Mouse (Mus musculus) forebrain, embryonic 15.5 days (tissue): ENCODE results near the gene Riok1. TPM values are rescaled to one million over a fixed set of nuclear protein-coding genes. Genes with fewer than 3 reads are reported as not detected.
A peak's percentile ranks its signal among the peaks of the same experiment; 100 is the strongest.

Experiments
- ATAC-seq: fragments of 200-750 bp; cut with Nextera tagmentation; replicated peaks from 2 replicates; pipeline ENCODE4 v1.8.0; 2017; ENCODE audit warnings: mild to moderate bottlenecking, moderate TSS enrichment, moderate library complexity
- H3K27ac ChIP-seq: fragments of 300-500 bp; sonication (generic); replicated peaks from 2 replicates; pipeline ENCODE4 v1.5.1; 2015; ENCODE audit warnings: mild to moderate bottlenecking, inconsistent platforms
- H3K27me3 ChIP-seq: fragments of 300-500 bp; sonication (generic); 2 replicates; pipeline ENCODE4 v1.6.1; 2015; ENCODE audit warnings: inconsistent platforms
- H3K36me3 ChIP-seq: fragments of 300-500 bp; sonication (generic); 2 replicates; pipeline ENCODE4 v1.6.1; 2015; ENCODE audit warnings: mild to moderate bottlenecking, inconsistent platforms
- H3K4me1 ChIP-seq: fragments of 300-500 bp; sonication (generic); 2 replicates; pipeline ENCODE4 v1.6.1; 2015; ENCODE audit warnings: inconsistent platforms
- H3K4me2 ChIP-seq: fragments of 300-500 bp; sonication (generic); replicated peaks from 2 replicates; pipeline ENCODE4 v1.6.1; 2015; ENCODE audit warnings: mild to moderate bottlenecking, inconsistent platforms
- H3K4me3 ChIP-seq: fragments of 300-500 bp; sonication (generic); 2 replicates; pipeline ENCODE4 v1.5.1; 2015; ENCODE audit warnings: mild to moderate bottlenecking, inconsistent platforms
- H3K9ac ChIP-seq: fragments of 300-500 bp; sonication (generic); replicated peaks from 2 replicates; pipeline ENCODE4 v1.6.1; 2015; ENCODE audit warnings: mild to moderate bottlenecking, inconsistent platforms
- H3K9me3 ChIP-seq: fragments of 300-500 bp; sonication (generic); 2 replicates; pipeline ENCODE4 v1.6.1; 2016; ENCODE audit warnings: inconsistent platforms
- WGBS: fragments of 180-500 bp; shearing (Covaris S2); methylation state at CpG from one replicate; pipeline ENCODE4 v1.1.7; 2015; ENCODE audit warnings: mixed read lengths; 5-methylcytosine and 5-hydroxymethylcytosine counted together
- polyA plus RNA-seq: library from polyadenylated mRNA; unstranded; fragments of >200 nt; fragmentation: Nextera tagmentation; extraction: Ambion mirVana; gene quantifications from 2 replicates; pipeline ENCODE4 v1.2.1, GENCODE M21; 2015

The Riok1 gene
- polyA plus RNA-seq, 1 experiment from 2014 or later = 53.6 TPM

GRCm38 (mm10) chr13:38012436-38012835 lies 24.4 kb upstream of the Riok1 start:
- Histone ChIP-seq H3K27ac (no peak overlapping the region), H3K4me2 (no peak overlapping the region), H3K9ac (no peak overlapping the region), H3K27me3 (no peaks in the 10 kb centered on the region), H3K36me3 (no peaks in the 10 kb centered on the region), H3K4me3 (no peak overlapping the region), H3K4me1 (no peaks in the 10 kb centered on the region), H3K9me3 (no peaks in the 10 kb centered on the region)
- WGBS = 82% methylated on average over 5 of the region's 5 CpGs
- no peak for ATAC-seq

- no peak for ATAC-seq
- WGBS = 93% methylated on average over 4 of the region's 4 CpGs
Measured at GRCm38 (mm10) chr13:38015591-38015990, 21.2 kb upstream of the Riok1 start.

GRCm38 (mm10) chr13:38018791-38019190 lies 18.0 kb upstream of the Riok1 start:
- H3K9ac ChIP-seq = no peak overlapping the region
- no peak for ATAC-seq
- H3K9me3 ChIP-seq = no peaks in the 10 kb centered on the region
- H3K4me3 ChIP-seq = no peak overlapping the region
- H3K36me3 ChIP-seq = no peaks in the 10 kb centered on the region
- H3K27me3 ChIP-seq = no peaks in the 10 kb centered on the region
- H3K27ac ChIP-seq = no peak overlapping the region
- WGBS = 74% methylated on average over 3 of the region's 3 CpGs
- no peak overlapping the region for H3K4me2 ChIP-seq
- no peaks in the 10 kb centered on the region for H3K4me1 ChIP-seq

More at GRCm38 (mm10) chr13:38015591-38015990, 21.2 kb upstream of the Riok1 start:
- Histone ChIP-seq H3K27ac (no peak overlapping the region), H3K27me3 (no peaks in the 10 kb centered on the region), H3K4me1 (no peaks in the 10 kb centered on the region), H3K36me3 (no peaks in the 10 kb centered on the region), H3K9ac (no peak overlapping the region), H3K4me2 (no peak overlapping the region), H3K4me3 (no peak overlapping the region), H3K9me3 (no peaks in the 10 kb centered on the region)

- Histone ChIP-seq H3K27me3 (no peaks in the 10 kb centered on the region), H3K9ac (no peak overlapping the region), H3K27ac (no peak overlapping the region), H3K4me2 (no peak overlapping the region), H3K9me3 (no peaks in the 10 kb centered on the region), H3K4me3 (no peak overlapping the region), H3K36me3 (no peaks in the 10 kb centered on the region), H3K4me1 (no peaks in the 10 kb centered on the region)
- WGBS = 39% methylated on average over 4 of the region's 4 CpGs
- no peak for ATAC-seq
Measured at GRCm38 (mm10) chr13:38025874-38026273, 10.9 kb upstream of the Riok1 start.

- no peak overlapping the region for H3K4me3 ChIP-seq
- H3K9ac ChIP-seq = no peak overlapping the region
- no peaks in the 10 kb centered on the region for H3K27me3 ChIP-seq
- WGBS = 61% methylated on average over 6 of the region's 6 CpGs
- H3K36me3 ChIP-seq = no peaks in the 10 kb centered on the region
- H3K4me2 ChIP-seq = no peak overlapping the region
- no peak for ATAC-seq
- no peaks in the 10 kb centered on the region for H3K9me3 ChIP-seq
- H3K4me1 ChIP-seq = no peaks in the 10 kb centered on the region
- no peak overlapping the region for H3K27ac ChIP-seq
Measured at GRCm38 (mm10) chr13:38027618-38028248, 9.1 kb upstream of the Riok1 start.

- 88% methylated on average over 4 of the region's 4 CpGs for WGBS
- no peaks in the 10 kb centered on the region for H3K36me3 ChIP-seq
- no peak overlapping the region for H3K4me3 ChIP-seq
- no peak overlapping the region for H3K27ac ChIP-seq
- no peak overlapping the region for H3K9ac ChIP-seq
- no peaks in the 10 kb centered on the region for H3K4me1 ChIP-seq
- ATAC-seq = no peak
- no peak overlapping the region for H3K4me2 ChIP-seq
- H3K27me3 ChIP-seq = no peaks in the 10 kb centered on the region
- no peaks in the 10 kb centered on the region for H3K9me3 ChIP-seq
Measured at GRCm38 (mm10) chr13:38028407-38028806, 8.4 kb upstream of the Riok1 start.

- Histone ChIP-seq H3K27me3 (no peaks in the 10 kb centered on the region), H3K4me2 (peak within 1 kb of the TSS; percentile 75), H3K9me3 (no peaks in the 10 kb centered on the region), H3K36me3 (peaks cover 21% of the 10 kb centered on the region), H3K4me1 (peaks cover 20% of the 10 kb centered on the region), H3K4me3 (peak within 1 kb of the TSS; percentile 94), H3K9ac (peak within 1 kb of the TSS; percentile 88), H3K27ac (peak within 1 kb of the TSS; percentile 85)
- WGBS = under 1% methylated on average over 47 of the region's 47 CpGs
- peak; percentile 98 for ATAC-seq
Measured at GRCm38 (mm10) chr13:38037044-38037687, 371 bp downstream of the Riok1 start, which contains the start of gene Cage1. Cage1 (minus strand) TSS chr13:38037069.

GRCm38 (mm10) chr13:38037811-38038210 lies 1.0 kb downstream of the Riok1 start:
- H3K9ac ChIP-seq = peak overlapping the region; percentile 88
- H3K4me3 ChIP-seq = peak overlapping the region; percentile 94
- H3K4me2 ChIP-seq = peak overlapping the region; percentile 75
- H3K27me3 ChIP-seq = no peaks in the 10 kb centered on the region
- H3K27ac ChIP-seq = no peak overlapping the region
- 56% methylated on average over 12 of the region's 12 CpGs for WGBS
- ATAC-seq = no peak
- H3K4me1 ChIP-seq = peaks cover 20% of the 10 kb centered on the region
- H3K36me3 ChIP-seq = peaks cover 27% of the 10 kb centered on the region
- no peaks in the 10 kb centered on the region for H3K9me3 ChIP-seq

GRCm38 (mm10) chr13:38049888-38050287 lies 13.1 kb downstream of the Riok1 start:
- Histone ChIP-seq H3K4me3 (no peak overlapping the region), H3K27me3 (no peaks in the 10 kb centered on the region), H3K9ac (no peak overlapping the region), H3K4me2 (no peak overlapping the region), H3K9me3 (no peaks in the 10 kb centered on the region), H3K27ac (no peak overlapping the region), H3K4me1 (no peaks in the 10 kb centered on the region), H3K36me3 (peaks cover 92% of the 10 kb centered on the region)
- no peak for ATAC-seq
- 95% methylated on average over 3 of the region's 3 CpGs for whole genome bisulfite sequencing

- Histone ChIP-seq H3K27ac (no peak overlapping the region), H3K9ac (no peak overlapping the region), H3K36me3 (peaks cover 49% of the 10 kb centered on the region), H3K4me3 (no peak overlapping the region), H3K27me3 (no peaks in the 10 kb centered on the region), H3K9me3 (no peaks in the 10 kb centered on the region), H3K4me1 (no peaks in the 10 kb centered on the region), H3K4me2 (no peak overlapping the region)
- 93% methylated on average over 11 of the region's 11 CpGs for WGBS
- ATAC-seq = no peak
Measured at GRCm38 (mm10) chr13:38062678-38063077, 25.9 kb downstream of the Riok1 start.

GRCm38 (mm10) chr13:38064854-38065663 lies 28.3 kb downstream of the Riok1 start:
- no peak overlapping the region for H3K9ac ChIP-seq
- ATAC-seq = peak; percentile 58; the same call in 1 of the 2 replicates
- H3K9me3 ChIP-seq = no peaks in the 10 kb centered on the region
- no peaks in the 10 kb centered on the region for H3K4me1 ChIP-seq
- H3K4me3 ChIP-seq = no peak overlapping the region
- no peak overlapping the region for H3K4me2 ChIP-seq
- H3K36me3 ChIP-seq = peaks cover 28% of the 10 kb centered on the region
- no peak overlapping the region for H3K27ac ChIP-seq
- 77% methylated on average over 11 of the region's 11 CpGs for WGBS
- no peaks in the 10 kb centered on the region for H3K27me3 ChIP-seq

- Histone ChIP-seq H3K9ac (no peak overlapping the region), H3K9me3 (no peaks in the 10 kb centered on the region), H3K27me3 (no peaks in the 10 kb centered on the region), H3K36me3 (no peaks in the 10 kb centered on the region), H3K27ac (no peak overlapping the region), H3K4me1 (no peaks in the 10 kb centered on the region), H3K4me2 (no peak overlapping the region), H3K4me3 (no peak overlapping the region)
- no peak for ATAC-seq
- WGBS = 66% methylated on average over 4 of the region's 4 CpGs
Measured at GRCm38 (mm10) chr13:38070945-38071344, 34.1 kb downstream of the Riok1 start.
